Mouse (Mus musculus) lung, postnatal 36 days (tissue): ENCODE results near the gene 9330159F19Rik.

ENCODE experiments used
- DNase-seq: peaks from one replicate; pipeline ENCODE4 v3.0.0; 2022; ENCODE audit warnings: mixed read lengths

9330159F19Rik gene

DNA sequence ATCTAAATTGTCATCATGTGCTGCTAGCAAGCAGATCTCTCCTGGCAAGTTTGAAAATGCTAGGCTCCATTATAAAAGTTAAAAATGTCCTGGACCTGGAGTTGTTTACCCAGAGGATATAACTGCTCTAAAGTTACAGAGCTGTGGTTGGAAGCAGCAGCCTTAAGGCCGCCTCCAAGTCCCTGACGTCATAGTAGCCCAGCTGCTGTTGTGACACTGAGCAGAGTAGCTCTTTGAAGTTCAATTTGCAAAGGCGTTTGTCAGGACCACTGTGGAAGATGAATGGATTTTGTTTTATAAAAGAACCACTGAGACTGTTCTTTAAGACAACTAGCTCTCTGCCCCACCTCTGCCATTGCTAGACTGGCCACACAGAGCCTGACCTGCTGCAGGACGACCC is at the start of gene 9330159F19Rik:
Gene 9330159F19Rik, plus strand, starts transcription at position 154 of the 400 bp plus-strand sequence.
- peak; percentile 65 for DNase-seq

DNA sequence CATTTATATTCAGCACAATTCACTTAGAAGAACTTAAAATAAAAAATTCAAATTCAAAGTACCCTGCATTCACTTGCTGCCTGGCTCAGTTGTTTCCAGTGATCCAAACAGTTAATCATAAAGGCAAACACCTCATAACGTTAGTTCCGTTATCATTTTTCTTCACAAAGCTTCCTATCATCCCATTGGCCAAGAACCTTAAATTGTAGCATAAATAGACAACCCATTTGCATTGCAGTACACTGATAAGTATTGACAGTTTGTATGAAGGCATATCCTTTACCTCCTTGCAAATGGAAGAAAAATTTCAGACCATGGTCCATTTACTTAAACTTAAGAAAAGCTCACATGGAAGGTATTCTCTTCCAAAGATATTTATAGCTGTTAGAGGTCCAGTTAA is 49.7 kb upstream of the 9330159F19Rik start:
- no peak for DNase-seq

DNA sequence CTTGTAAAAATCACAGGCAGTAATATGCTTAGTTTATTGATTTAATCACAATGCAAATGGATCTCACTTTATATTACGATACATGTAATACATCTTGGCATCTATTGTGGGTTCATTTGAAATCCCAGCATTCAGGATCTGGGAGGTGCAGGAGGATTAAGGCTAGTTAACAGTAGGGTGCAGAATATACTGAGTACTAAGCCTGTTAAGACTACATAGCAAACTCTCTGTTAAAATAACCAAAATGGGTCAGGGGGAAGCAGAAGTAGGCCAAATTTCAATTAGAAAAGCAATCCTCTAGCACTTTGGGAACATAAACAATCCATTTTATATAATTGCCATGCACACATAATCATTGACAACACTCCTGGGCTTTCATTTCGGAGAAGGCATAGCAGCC is 37.6 kb upstream of the 9330159F19Rik start:
- no peak for DNase-seq

DNA sequence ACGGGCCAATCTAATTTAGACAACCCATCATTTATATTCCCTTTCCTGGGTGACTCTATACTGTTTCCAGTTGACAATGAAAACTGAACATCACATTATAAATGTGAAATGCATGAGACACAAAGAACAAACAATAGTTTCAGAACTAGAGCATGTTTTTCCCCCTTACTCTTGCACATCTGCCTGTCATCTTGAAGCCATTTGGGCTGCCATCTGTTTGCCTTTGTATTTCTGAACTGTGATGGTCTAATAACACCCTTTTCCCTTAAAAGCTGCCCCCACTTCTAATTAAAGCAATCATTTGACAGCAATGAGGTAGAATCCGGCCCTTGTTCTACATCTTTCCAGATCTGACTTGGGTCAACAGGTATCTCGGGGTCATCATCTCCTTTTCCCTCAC is 35.8 kb upstream of the 9330159F19Rik start:
- DNase-seq, result no peak

DNA sequence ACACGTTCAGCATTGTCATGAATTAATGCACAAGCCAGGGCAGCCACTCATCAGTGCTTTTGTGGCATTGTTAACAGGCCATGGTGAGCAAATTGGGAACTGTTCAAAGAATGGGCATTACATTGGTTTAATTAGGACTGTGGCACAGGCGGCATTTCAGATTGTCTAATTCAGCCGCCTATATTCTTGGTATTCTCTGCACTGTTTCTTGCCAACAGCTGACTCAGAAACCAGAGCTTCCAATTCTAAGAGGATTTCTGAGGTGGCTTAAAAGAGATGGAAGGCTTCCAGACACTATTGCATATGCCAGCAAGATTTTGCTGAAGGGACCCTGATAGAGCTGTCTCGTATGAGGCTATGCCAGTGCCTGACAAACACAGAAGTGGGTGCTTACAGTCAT is 34.5 kb upstream of the 9330159F19Rik start:
- no peak for DNase-seq

DNA sequence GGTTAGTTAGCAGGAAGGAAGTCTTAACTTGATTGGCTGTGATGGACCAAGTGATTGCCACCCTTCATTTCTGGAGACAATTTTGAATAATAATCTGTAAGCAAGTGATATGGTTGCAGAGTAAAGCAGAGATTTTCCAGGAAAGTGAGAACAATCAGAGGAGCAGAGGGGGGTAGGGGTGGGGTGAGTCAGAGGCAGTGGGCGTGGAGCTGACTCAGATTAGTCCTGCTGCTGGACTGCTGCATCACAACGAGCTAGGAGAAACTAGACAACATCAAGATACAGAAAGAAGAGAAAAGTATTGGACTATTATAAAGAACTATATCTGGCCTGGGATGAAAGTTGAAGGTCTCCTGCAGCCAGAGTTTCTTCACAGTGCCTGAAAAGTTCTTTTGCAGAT is 33.4 kb upstream of the 9330159F19Rik start:
- no peak for DNase-seq

- DNase-seq, result no peak
Observed at GRCm38 (mm10) chr10:29180210-29180609, 31.2 kb upstream of the 9330159F19Rik start.

GRCm38 (mm10) chr10:29181046-29181445 is 30.4 kb upstream of the 9330159F19Rik start:
- DNase-seq, result no peak

GRCm38 (mm10) chr10:29193769-29194168 is 17.6 kb upstream of the 9330159F19Rik start:
- DNase-seq, result no peak

- no peak for DNase-seq
Observed at GRCm38 (mm10) chr10:29196811-29197210, 14.6 kb upstream of the 9330159F19Rik start.

- no peak for DNase-seq
Observed at GRCm38 (mm10) chr10:29198642-29199041, 12.8 kb upstream of the 9330159F19Rik start, which contains the start of gene Gm49353. Gm49353 (plus strand) TSS chr10:29198954.

GRCm38 (mm10) chr10:29199835-29200234 is 11.6 kb upstream of the 9330159F19Rik start:
- DNase-seq, result no peak

- DNase-seq, result no peak
Observed at GRCm38 (mm10) chr10:29200609-29201008, 10.8 kb upstream of the 9330159F19Rik start.

DNA sequence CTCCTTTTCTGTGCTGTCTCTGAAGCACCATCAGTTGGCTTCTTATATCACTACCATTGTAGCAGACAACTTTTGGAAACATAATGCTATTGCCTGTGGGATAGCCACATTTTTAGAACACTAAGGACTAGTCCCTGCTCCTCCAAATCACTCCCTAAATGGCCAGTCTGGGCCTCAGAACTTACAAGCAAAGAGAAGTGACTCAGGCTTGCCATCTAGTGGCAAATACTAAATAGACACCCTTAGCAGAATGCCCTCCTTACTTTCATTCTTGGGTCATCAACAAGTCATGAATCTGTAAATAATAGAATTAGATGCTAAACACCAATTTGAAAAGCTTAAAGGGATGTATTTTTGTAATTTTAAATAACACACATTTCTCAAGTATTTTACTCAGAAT is 4.7 kb upstream of the 9330159F19Rik start:
- DNase-seq, result peak; percentile 47

GRCm38 (mm10) chr10:29208735-29209134 is 2.7 kb upstream of the 9330159F19Rik start:
- DNase-seq, result no peak

DNA sequence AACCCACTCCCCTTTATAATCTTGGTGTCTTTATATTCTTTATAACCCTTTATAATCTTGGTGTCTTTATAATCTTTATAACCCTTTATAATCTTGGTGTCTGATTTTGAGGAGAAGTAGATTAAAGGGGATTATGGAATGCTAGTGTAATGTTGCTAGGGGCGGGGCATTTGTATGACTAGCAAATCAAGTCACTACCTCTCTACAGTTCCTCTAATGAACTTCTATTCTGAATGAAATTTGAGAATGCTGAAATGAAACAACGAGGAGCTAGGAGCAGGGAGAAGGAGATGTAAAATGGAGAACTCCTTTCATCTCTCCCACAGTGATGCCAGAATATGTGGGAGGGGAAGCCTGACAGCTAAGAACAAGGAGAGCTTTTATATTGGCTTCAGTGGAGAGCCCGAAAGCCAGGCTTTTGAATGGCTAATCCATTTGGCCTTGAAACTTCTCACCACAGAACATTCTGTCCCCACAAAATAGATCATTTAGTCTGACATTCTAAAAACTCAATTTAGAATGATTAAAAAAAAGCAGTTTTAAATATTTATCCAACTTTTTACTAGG is 2.2 kb downstream of the 9330159F19Rik start:
- DNase-seq, result peak; percentile 7

DNA sequence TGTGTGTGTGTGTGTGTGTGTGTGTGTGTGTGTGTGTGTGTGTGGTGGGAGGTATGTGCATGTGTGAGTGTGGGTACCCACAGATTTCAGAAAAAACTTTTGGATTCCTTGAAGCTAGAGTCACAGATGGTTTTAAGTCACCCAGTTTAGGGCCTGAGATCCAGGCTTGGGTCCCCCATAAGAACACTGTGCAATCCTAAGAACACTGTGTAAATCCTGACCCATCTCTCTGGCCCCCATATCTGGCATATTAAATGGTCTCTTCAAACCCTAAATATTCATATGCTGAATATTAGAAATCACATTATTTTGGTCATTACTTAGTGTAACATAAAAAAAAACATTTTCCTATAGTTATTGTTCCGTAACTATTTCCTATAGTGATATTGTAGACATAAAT is 5.6 kb downstream of the 9330159F19Rik start:
- no peak for DNase-seq

DNA sequence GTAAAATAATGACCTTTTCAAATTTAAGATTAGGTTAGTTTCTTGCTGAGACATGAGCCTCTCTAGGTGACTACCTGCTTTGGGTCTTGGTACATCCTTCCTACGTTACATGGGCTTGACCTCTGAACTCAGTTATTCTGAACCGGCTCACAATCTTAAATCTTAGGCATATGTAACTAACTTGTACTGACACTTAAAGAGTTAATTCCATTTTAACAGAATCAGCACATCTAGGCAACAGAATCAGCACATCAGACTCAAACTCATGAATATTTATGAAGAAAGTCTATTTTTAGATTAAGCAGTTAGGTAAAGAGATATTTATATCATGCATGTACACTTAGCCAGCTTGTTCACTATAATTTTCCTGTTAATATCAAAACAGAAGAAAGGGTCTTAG is 6.0 kb downstream of the 9330159F19Rik start:
- DNase-seq, result no peak

DNA sequence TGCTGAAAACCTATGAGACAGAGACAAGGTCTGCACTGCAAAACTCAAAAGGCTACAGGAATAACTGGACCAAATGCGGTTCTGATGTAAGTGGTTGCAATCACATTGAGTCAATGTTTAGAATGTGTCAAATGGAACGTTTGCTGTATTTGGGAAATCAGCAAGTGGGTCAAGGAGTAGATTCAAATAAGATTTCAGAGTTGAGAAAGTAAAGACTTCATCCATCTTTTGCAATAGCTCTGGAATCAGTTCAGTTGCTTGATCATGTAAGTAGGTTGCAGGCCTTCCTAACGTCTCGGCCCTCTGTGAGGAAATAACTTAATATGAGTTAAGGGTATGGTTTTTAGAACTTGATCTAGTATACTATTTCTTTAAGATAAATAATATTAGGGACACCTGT is 13.9 kb downstream of the 9330159F19Rik start:
- peak; percentile 29 for DNase-seq

DNA sequence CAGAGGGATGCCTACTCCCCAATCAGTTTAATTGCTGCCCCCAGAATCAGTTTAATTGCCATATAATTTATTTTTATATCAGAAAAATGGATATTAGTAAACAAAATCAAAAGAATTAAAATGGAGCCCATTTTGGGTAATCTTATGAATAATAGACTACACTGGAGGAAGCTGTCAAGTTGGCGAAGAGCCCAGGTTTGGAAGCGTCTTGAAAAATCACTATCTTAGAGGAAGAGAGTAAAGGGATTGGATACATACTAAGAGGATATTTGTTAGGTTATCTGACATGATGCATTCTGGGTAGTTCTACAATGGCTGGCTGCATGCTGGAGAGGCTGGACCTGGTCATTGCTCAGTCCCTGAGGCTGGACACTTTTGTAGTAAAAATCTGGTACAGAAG is 19.8 kb downstream of the 9330159F19Rik start:
- DNase-seq, result no peak
